Mouse (Mus musculus): ENCODE measurements at regions not wholly inside any gene's neighbourhood (a gene's known extent, or its start where the extent isn't known, plus 50 kb on each side); places are given as distances from the start of the nearest gene placed in this dataset.

DNA sequence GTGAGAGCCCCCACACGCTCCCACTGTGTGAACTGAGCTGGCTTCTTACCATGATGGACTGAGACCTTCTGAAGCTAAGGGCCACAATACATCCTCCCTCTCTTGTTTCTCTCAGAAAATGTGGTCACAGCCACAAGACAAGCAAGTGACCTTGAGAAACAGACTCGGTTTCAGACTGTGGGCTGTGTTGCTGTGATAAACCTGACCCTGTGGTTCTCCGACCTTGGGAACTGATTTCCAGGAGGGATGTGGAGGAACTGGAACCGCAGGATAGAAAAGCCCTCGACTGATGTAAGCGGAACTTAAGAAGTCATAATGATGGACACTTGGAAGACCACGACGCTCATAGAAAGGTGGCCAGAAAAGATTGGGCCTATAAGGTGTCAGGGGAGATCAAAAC lies 56.1 kb upstream of the Fndc3b start:
- TF ChIP-seq CTCF (IDR thresholded peaks at IDR 0.05) = no peak
- TF ChIP-seq EP300 (IDR thresholded peaks at IDR 0.05) = no peak

Measured in lung, postnatal 0 days (tissue).